Mouse (Mus musculus): ENCODE measurements around the gene Gm17268.

DNA sequence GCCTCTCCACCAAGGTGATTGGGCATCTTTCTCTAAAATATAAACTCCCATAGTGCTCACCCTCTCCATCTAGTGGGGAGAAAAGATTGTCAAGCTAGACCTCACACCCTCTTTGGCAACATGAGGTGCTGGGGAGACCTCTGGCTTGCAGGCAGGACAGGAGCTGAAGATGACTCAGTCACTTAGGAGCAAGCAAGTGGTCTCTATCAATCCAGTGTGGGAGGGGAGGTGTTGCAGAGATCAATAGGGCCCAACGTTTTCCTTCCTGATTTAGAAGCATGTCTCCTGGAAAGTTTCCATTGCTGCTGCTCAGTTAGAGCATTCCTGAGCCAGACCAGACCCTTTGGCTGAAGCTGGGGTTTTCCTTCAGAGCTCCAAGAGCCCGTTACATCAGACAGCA, at the start of gene Gm17268:
- TF ChIP-seq CTCF (IDR thresholded peaks at IDR 0.05; ENCODE audit: control insufficient read depth, insufficient read depth, insufficient replicate concordance, low read depth, low read length) = no peak
- no peak for TF ChIP-seq POLR2A (IDR thresholded peaks at IDR 0.05; ENCODE audit: control insufficient read depth, low read depth, low read length)

Data from testis, adult 2 months (tissue).